Mouse (Mus musculus) myocyte (in vitro differentiated cells): ENCODE data around the gene Acd.

Experiments
- CEBPB ChIP-seq: IDR thresholded peaks from 2 replicates; pipeline ENCODE4 v1.6.1; 2011; ENCODE audit warnings: mild to moderate bottlenecking, moderate library complexity; ENCODE audit not compliant: poor library complexity, insufficient read depth, severe bottlenecking
- E2F4 ChIP-seq: IDR thresholded peaks from one replicate; pipeline ENCODE4 v1.6.1; 2011; ENCODE audit warnings: mild to moderate bottlenecking, control low read depth, moderate library complexity; ENCODE audit not compliant: insufficient read depth
- MAX ChIP-seq: IDR thresholded peaks from one replicate; pipeline ENCODE4 v1.6.1; 2011; ENCODE audit warnings: low read depth, mild to moderate bottlenecking, control low read depth
- MYOD1 ChIP-seq, 3 experiments: IDR thresholded peaks; one replicate each; pipeline ENCODE4 v1.6.1; 2011; ENCODE audit warnings: control low read depth in 2 of 3, low read depth in 2 of 3, mild to moderate bottlenecking in 2 of 3, moderate library complexity in 1 of 3; ENCODE audit not compliant: insufficient read length in 2 of 3, control insufficient read depth in 1 of 3
- MYOG ChIP-seq, 3 experiments: IDR thresholded peaks; one replicate each; pipeline ENCODE4 v1.6.1; 2011; ENCODE audit warnings: control low read depth in 2 of 3, low read depth in 2 of 3, mild to moderate bottlenecking in 2 of 3; ENCODE audit not compliant: insufficient read length in 2 of 3, control insufficient read depth in 1 of 3, insufficient read depth in 1 of 3
- POLR2A ChIP-seq: IDR thresholded peaks from one replicate; pipeline ENCODE4 v1.6.1; 2011; ENCODE audit warnings: low read depth, mild to moderate bottlenecking, control low read depth, moderate library complexity; ENCODE audit not compliant: insufficient read length
- POLR2AphosphoS2 ChIP-seq: IDR thresholded peaks from one replicate; pipeline ENCODE4 v1.6.1; 2011; ENCODE audit warnings: low read depth, control low read depth; ENCODE audit not compliant: insufficient read length
- REST ChIP-seq: IDR thresholded peaks from one replicate; pipeline ENCODE4 v1.6.1; 2011; ENCODE audit warnings: mild to moderate bottlenecking, control low read depth, moderate library complexity; ENCODE audit not compliant: insufficient read depth, insufficient read length
- SRF ChIP-seq: IDR thresholded peaks from one replicate; pipeline ENCODE4 v1.6.1; 2011; ENCODE audit warnings: low read depth; ENCODE audit not compliant: control insufficient read depth, insufficient read length
- TCF12 ChIP-seq: IDR thresholded peaks from one replicate; pipeline ENCODE4 v1.6.1; 2011; ENCODE audit warnings: mild to moderate bottlenecking, control low read depth; ENCODE audit not compliant: poor library complexity, insufficient read depth, severe bottlenecking
- TCF3 ChIP-seq: IDR thresholded peaks from one replicate; pipeline ENCODE4 v1.6.1; 2011; ENCODE audit warnings: low read depth, control low read depth; ENCODE audit not compliant: insufficient read length
- USF1 ChIP-seq: IDR thresholded peaks from one replicate; pipeline ENCODE4 v1.6.1; 2011; ENCODE audit warnings: low read depth, mild to moderate bottlenecking, control low read depth, moderate library complexity

GRCm38 (mm10) chr8:105657641-105658040, 43.3 kb downstream of the Acd start:
- no peak for TF ChIP-seq MAX
- no peak for TF ChIP-seq MYOG (IDR thresholded peaks at IDR 0.05; ENCODE audit: control insufficient read depth in 1 of 3, insufficient read depth in 1 of 3, insufficient read length in 2 of 3, low read depth in 2 of 3)
- no peak for TF ChIP-seq POLR2A
- no peak for TF ChIP-seq USF1
- TF ChIP-seq E2F4, result no peak
- no peak for TF ChIP-seq CEBPB
- TF ChIP-seq TCF12, result no peak
- no peak for TF ChIP-seq SRF
- TF ChIP-seq POLR2AphosphoS2, result no peak
- TF ChIP-seq TCF3, result no peak
- TF ChIP-seq MYOD1 (IDR thresholded peaks at IDR 0.05; ENCODE audit: control insufficient read depth in 1 of 3, insufficient read length in 2 of 3, low read depth in 2 of 3), result no peak
- TF ChIP-seq REST, result no peak
